Mouse (Mus musculus) CD4-positive naive resting alpha-beta T cell, adult 76 days (primary cell): ENCODE results near the gene Zbtb17. TPM values are rescaled to one million over a fixed set of nuclear protein-coding genes. Genes with fewer than 3 reads are reported as not detected.

Experiments used
- total RNA-seq: library from RNA; stranded (reverse); gene quantifications from one replicate; pipeline ENCODE4 v1.2.4, GENCODE M21; 2023

Zbtb17 gene
- total RNA-seq, result 40.1 TPM

GRCm38 (mm10) chr4:141444451-141445327 is at the start of gene Zbtb17:
Gene Zbtb17 (plus strand): TSS chr4:141444654.

GRCm38 (mm10) chr4:141398545-141398944 is 45.9 kb upstream of the Zbtb17 start, which contains the start of gene Clcnka:
Gene Clcnka (minus strand): TSS chr4:141398724.

GRCm38 (mm10) chr4:141415924-141416323 is 28.5 kb upstream of the Zbtb17 start, which contains the start of gene Clcnkb:
Gene Clcnkb (minus strand): TSS chr4:141416014.

GRCm38 (mm10) chr4:141420192-141420829 is 24.1 kb upstream of the Zbtb17 start, which contains the start of gene Hspb7:
Gene Hspb7 (plus strand): TSS chr4:141420779.

GRCm38 (mm10) chr4:141435974-141436373 is 8.5 kb upstream of the Zbtb17 start, which contains the start of gene Srarp:
Gene Srarp (minus strand): TSS chr4:141436105.

Other genes starting within 250 kb of the Zbtb17 start
- 2.6 TPM for gene Rsg1, start 230.7 kb upstream of the Zbtb17 start, total RNA-seq
- not detected for gene Arhgef19, start 205.2 kb upstream of the Zbtb17 start, total RNA-seq
- 4.4 TPM for gene Epha2, start 143.4 kb upstream of the Zbtb17 start, total RNA-seq
- not detected for gene Fam131c, start 76.4 kb upstream of the Zbtb17 start, total RNA-seq
- not detected for gene Clcnka, start 45.9 kb upstream of the Zbtb17 start, total RNA-seq
- not detected for gene Clcnkb, start 28.6 kb upstream of the Zbtb17 start, total RNA-seq
- gene Hspb7, start 23.9 kb upstream of the Zbtb17 start, total RNA-seq, result not detected
- gene Srarp, start 8.5 kb upstream of the Zbtb17 start, total RNA-seq, result not detected
- gene Spen, start 93.9 kb downstream of the Zbtb17 start, total RNA-seq, result 54.1 TPM
- 0.97 TPM for gene Fblim1, start 161.4 kb downstream of the Zbtb17 start, total RNA-seq
- 0.21 TPM for gene Tmem82, start 174.0 kb downstream of the Zbtb17 start, total RNA-seq
- gene Slc25a34, start 179.2 kb downstream of the Zbtb17 start, total RNA-seq, result not detected
- gene Plekhm2, start 220.2 kb downstream of the Zbtb17 start, total RNA-seq, result 34.1 TPM
- 0.53 TPM for gene Rsc1a1, start 240.9 kb downstream of the Zbtb17 start, total RNA-seq